Mouse (Mus musculus) B cell, adult 2 months (primary cell): ENCODE results near the gene Hrk.

ENCODE experiments used
- DNase-seq, 2 experiments: peaks; one replicate each; pipeline ENCODE4 v3.0.0; 2022

The Hrk gene

GRCm38 (mm10) chr5:118230071-118230611 lies 65.7 kb downstream of the Hrk start:
- no peak for DNase-seq

- DNase-seq, result no peak
Measured at GRCm38 (mm10) chr5:118236891-118237290, 72.4 kb downstream of the Hrk start.
